ENCODE assay signal across 8 mouse cellular contexts in the genomic region with DNA sequence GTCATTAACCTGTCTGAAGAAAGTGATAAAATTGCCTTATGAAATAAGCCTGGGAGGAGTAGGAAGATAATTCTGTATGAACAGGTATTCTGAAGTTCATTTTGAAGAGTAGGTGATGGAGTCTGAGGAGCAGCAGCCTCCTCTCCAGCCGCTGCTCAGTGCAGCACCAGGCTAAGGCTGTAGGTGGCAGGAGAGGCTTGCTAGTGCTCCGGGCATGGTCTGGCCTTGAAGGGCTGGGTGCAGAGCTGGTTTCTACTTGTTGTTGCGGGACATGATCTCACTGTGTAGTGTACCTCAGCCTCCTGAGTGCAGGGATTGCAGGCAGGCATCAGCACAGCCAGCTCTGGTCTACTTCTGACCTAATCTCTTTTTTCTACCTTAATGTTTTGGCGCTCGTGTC. TPM values are rescaled to one million over a fixed set of nuclear protein-coding genes. Genes with fewer than 3 reads are reported as not detected.
DNase-seq lines count a peak whose midpoint lies in the region; ATAC-seq and TF ChIP-seq lines count a peak whose summit lies in the region.

No protein-coding gene starts in this region.

- TF ChIP-seq CTCF in cortical plate, adult 2 months (IDR thresholded peaks at IDR 0.05; ENCODE audit: extremely low read depth, insufficient read depth, low read length) = peak; percentile 81
- TF ChIP-seq CTCF in spleen, adult 2 months (IDR thresholded peaks at IDR 0.05; ENCODE audit: extremely low read depth, insufficient read depth, insufficient read length, insufficient replicate concordance) = peak; percentile 76; the same call in 1 of the 2 replicates

- H3K9me3 ChIP-seq in intestine, embryonic 16.5 days (ENCODE audit: control insufficient read depth, low read length) = no peaks in the 10 kb centered on the region

- no peak overlapping the region for H3K9ac ChIP-seq in intestine, embryonic 16.5 days (ENCODE audit: low read depth, low read length)

- 72% methylated on average over 5 of the region's 5 CpGs for WGBS in intestine, embryonic 16.5 days
- WGBS in spleen, adult 2 months = 65% methylated on average over 5 of the region's 5 CpGs

- no peak for TF ChIP-seq POLR2A in cortical plate, adult 2 months (IDR thresholded peaks at IDR 0.05; ENCODE audit: extremely low read depth, insufficient read depth, low read length)
- TF ChIP-seq POLR2A in spleen, adult 2 months (IDR thresholded peaks at IDR 0.05; ENCODE audit: low read depth, low read length) = no peak

- H3K27ac ChIP-seq in cortical plate, adult 2 months (ENCODE audit: insufficient read depth, low read length) = no peak overlapping the region
- no peak overlapping the region for H3K27ac ChIP-seq in intestine, embryonic 16.5 days (ENCODE audit: low read length)
- no peak overlapping the region for H3K27ac ChIP-seq in spleen, adult 2 months (ENCODE audit: insufficient read depth, low read length)

- peak; percentile 45 for DNase-seq in gastrocnemius, adult 18-20 months (ENCODE audit: low spot score)
- DNase-seq in gastrocnemius, postnatal 25 days = no peak
- peak; percentile 29 to 43 for DNase-seq in gastrocnemius, postnatal 36 days
- peak; percentile 42 to 77 for DNase-seq in left cerebral cortex, postnatal 10 days (ENCODE audit: extremely low spot score in 1 of 2, low spot score in 2 of 2)
- peak; percentile 36 for DNase-seq in mesoderm, embryonic 11.5 days (ENCODE audit: low read depth, low spot score)
- peak in 1 of 2 experiments; percentile 44 for DNase-seq in spleen, adult 2 months (ENCODE audit: low read depth in 1 of 2, low spot score in 2 of 2)

- no peaks in the 10 kb centered on the region for H3K27me3 ChIP-seq in intestine, embryonic 16.5 days (replicated peaks; ENCODE audit: control insufficient read depth, insufficient read depth, low read length)
- no peaks in the 10 kb centered on the region for H3K27me3 ChIP-seq in spleen, adult 2 months (ENCODE audit: control insufficient read depth, insufficient read depth, low read length)

- peaks cover 15% of the 10 kb centered on the region for H3K36me3 ChIP-seq in intestine, embryonic 16.5 days (ENCODE audit: control insufficient read depth, insufficient read depth, low read length)
- peaks cover 19% of the 10 kb centered on the region for H3K36me3 ChIP-seq in spleen, adult 2 months (ENCODE audit: control insufficient read depth, insufficient read depth, low read length)

- intact Hi-C loops in gastrocnemius, postnatal 36 days (cut with DNase I) = loop anchor here (5.0 kb wide), 2 partner anchors 180 to 430 kb away; no protein-coding TSS in a partner anchor
- intact Hi-C loops in left cerebral cortex, postnatal 10 days (cut with DNase I) = loop anchor here (5.0 to 10.0 kb wide), 2 partner anchors 180 to 438 kb away; no protein-coding TSS in a partner anchor

- H3K4me3 ChIP-seq in cortical plate, adult 2 months (ENCODE audit: insufficient read depth, low read length) = no peak overlapping the region
- H3K4me3 ChIP-seq in intestine, embryonic 16.5 days (ENCODE audit: low read length) = no peak overlapping the region
- no peak overlapping the region for H3K4me3 ChIP-seq in spleen, adult 2 months (ENCODE audit: extremely low read depth, insufficient read depth, insufficient read length)

- no peak overlapping the region for H3K4me2 ChIP-seq in intestine, embryonic 16.5 days (ENCODE audit: low read depth, low read length)

- H3K4me1 ChIP-seq in cortical plate, adult 2 months (ENCODE audit: control insufficient read depth, insufficient read depth, low read length) = no peaks in the 10 kb centered on the region
- H3K4me1 ChIP-seq in intestine, embryonic 16.5 days (ENCODE audit: control insufficient read depth, insufficient read depth, low read length) = no peaks in the 10 kb centered on the region
- H3K4me1 ChIP-seq in spleen, adult 2 months (ENCODE audit: control insufficient read depth, insufficient read depth, insufficient read length) = no peaks in the 10 kb centered on the region

- peak; percentile 85 for ATAC-seq in intestine, embryonic 16.5 days

RNA-seq across cellular contexts. Expression of a gene that starts 18.7 kb away (rescaled TPM):
- 1 to 10 TPM; 8.0 to 9.8 TPM for total RNA-seq in gastrocnemius, adult 18-20 months (2021)
- total RNA-seq in gastrocnemius, postnatal 25 days (2021) = 1 to 10 TPM; 6.3 to 7.4 TPM
- polyA plus RNA-seq in cortical plate, adult 2 months (2012; rRNA removed) = 15.7 and 15.9 TPM in 2 replicates
- total RNA-seq in gastrocnemius, postnatal 36 days (2021) = 1 to 10 TPM; 5.6 to 7.6 TPM
- polyA plus RNA-seq in intestine, embryonic 16.5 days (2015; fragmentation: Nextera tagmentation; extraction: Ambion mirVana) = 13.3 and 14.5 TPM in 2 replicates
- total RNA-seq in left cerebral cortex, postnatal 10 days (2021) = 10 to 100 TPM; 21.7 to 21.9 TPM
- polyA plus RNA-seq in spleen, adult 2 months (2012; rRNA removed) = 2.9 and 3.2 TPM in 2 replicates

RNA-seq across cellular contexts. Expression of a gene that starts 37.8 kb away (rescaled TPM):
- not detected for total RNA-seq in gastrocnemius, adult 18-20 months (2021)
- total RNA-seq in gastrocnemius, postnatal 25 days (2021) = under 1 TPM in 1 of 2 experiments, not detected in 1; 0.21 TPM
- 1.8 and 2.2 TPM in 2 replicates for polyA plus RNA-seq in cortical plate, adult 2 months (2012; rRNA removed)
- total RNA-seq in gastrocnemius, postnatal 36 days (2021) = not detected
- polyA plus RNA-seq in intestine, embryonic 16.5 days (2015; fragmentation: Nextera tagmentation; extraction: Ambion mirVana) = 0.18 TPM in 1 of 2 replicates, not detected in the other
- total RNA-seq in left cerebral cortex, postnatal 10 days (2021) = 1 to 10 TPM; 6.6 to 8.1 TPM
- not detected in 2 replicates for polyA plus RNA-seq in spleen, adult 2 months (2012; rRNA removed)

Comparison
In these comparisons a context has a peak if more than half of its experiments do, and no peak if none do; other contexts are left out.
1. RNA of a gene that starts 37.8 kb away (total RNA-seq): 6.6 to 8.1 TPM in left cerebral cortex, postnatal 10 days; 0.21 TPM in gastrocnemius, postnatal 25 days, not detected in gastrocnemius, adult 18-20 months and not detected in gastrocnemius, postnatal 36 days; every median in the first group is over 4 times any median in the second.